Mouse (Mus musculus): Measurements from ENCODE around the gene Tnf.

DNA sequence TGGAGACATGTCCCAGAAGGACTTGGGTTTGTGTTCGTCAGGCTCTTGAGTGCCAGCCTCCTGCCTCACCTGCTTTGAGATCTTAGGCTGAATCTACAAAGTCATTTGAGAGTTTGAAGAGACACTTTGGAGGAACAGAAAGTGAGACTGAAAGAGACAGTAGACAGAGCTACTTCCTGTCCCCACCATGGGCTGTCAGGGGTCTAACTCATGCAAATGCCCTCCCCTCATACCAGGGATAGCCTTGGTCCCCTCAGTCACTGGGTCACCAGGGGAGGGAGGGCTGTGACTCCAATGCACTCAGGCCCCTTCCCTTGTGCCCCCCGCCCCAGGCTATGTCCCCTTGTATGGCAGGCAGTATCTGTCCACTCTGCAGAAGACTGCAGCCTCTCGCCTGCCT is 28.5 kb downstream of the Tnf start:
- TF ChIP-seq POLR2A (IDR thresholded peaks at IDR 0.05; ENCODE audit: insufficient read depth, low read depth, low read length) (no peak), CTCF (IDR thresholded peaks at IDR 0.05; ENCODE audit: insufficient read depth, low read depth, low read length) (no peak)

Data from olfactory bulb, adult 2 months (tissue).